Mouse (Mus musculus) spleen, adult 2 months (tissue): ENCODE data around the gene Asic5.

ENCODE experiments used
- CTCF ChIP-seq: fragments of 200-500 bp; IDR thresholded peaks from 2 replicates; pipeline ENCODE4 v1.5.1; 2011; ENCODE audit warnings: mild to moderate bottlenecking, inconsistent platforms; ENCODE audit not compliant: insufficient read depth, insufficient read length, insufficient replicate concordance; ENCODE audit errors: extremely low read depth
- POLR2A ChIP-seq: fragments of 200-500 bp; IDR thresholded peaks from 2 replicates; pipeline ENCODE4 v1.6.1; 2011; ENCODE audit warnings: low read depth, low read length, inconsistent platforms

GRCm38 (mm10) chr3:81938924-81939323 lies 43.2 kb upstream of the Asic5 start:
- TF ChIP-seq POLR2A (no peak), CTCF (no peak)
